Mouse (Mus musculus) neural tube, embryonic 15.5 days (tissue): ENCODE results near the gene Gm9112. TPM values are rescaled to one million over a fixed set of nuclear protein-coding genes. Genes with fewer than 3 reads are reported as not detected.
"Not testable (repeated sequence)": the region's sequence is repeated elsewhere in the genome, so short reads cannot be mapped to it uniquely, and the experiment has no call there.

Experiments
- ATAC-seq: fragments of 200-750 bp; cut with Nextera tagmentation; 2 replicates; pipeline ENCODE4 v1.8.0; 2017; ENCODE audit warnings: mild to moderate bottlenecking, moderate TSS enrichment, moderate library complexity; ENCODE audit not compliant: low FRiP score
- H3K27ac ChIP-seq: fragments of 300-500 bp; sonication (generic); replicated peaks from 2 replicates; pipeline ENCODE4 v1.5.1; 2015; ENCODE audit warnings: mild to moderate bottlenecking, inconsistent platforms
- H3K27me3 ChIP-seq: fragments of 300-500 bp; sonication (generic); replicated peaks from 2 replicates; pipeline ENCODE4 v1.6.1; 2015; ENCODE audit warnings: inconsistent platforms
- H3K36me3 ChIP-seq: fragments of 300-500 bp; sonication (generic); 2 replicates; pipeline ENCODE4 v1.6.1; 2015; ENCODE audit warnings: inconsistent platforms
- H3K4me1 ChIP-seq: fragments of 300-500 bp; sonication (generic); 2 replicates; pipeline ENCODE4 v1.6.1; 2015; ENCODE audit warnings: inconsistent platforms
- H3K4me2 ChIP-seq: fragments of 300-500 bp; sonication (generic); 2 replicates; pipeline ENCODE4 v1.6.1; 2015; ENCODE audit warnings: inconsistent platforms, mild to moderate bottlenecking, moderate library complexity
- H3K4me3 ChIP-seq: fragments of 300-500 bp; sonication (generic); replicated peaks from 2 replicates; pipeline ENCODE4 v1.5.1; 2015; ENCODE audit warnings: mild to moderate bottlenecking, inconsistent platforms
- H3K9ac ChIP-seq: fragments of 300-500 bp; sonication (generic); replicated peaks from 2 replicates; pipeline ENCODE4 v1.6.1; 2015; ENCODE audit warnings: mild to moderate bottlenecking, inconsistent platforms
- H3K9me3 ChIP-seq: fragments of 300-500 bp; sonication (generic); replicated peaks from 2 replicates; pipeline ENCODE4 v1.6.1; 2016; ENCODE audit warnings: inconsistent platforms
- WGBS: fragments of 180-500 bp; shearing (Covaris S2); methylation state at CpG from one replicate; pipeline ENCODE4 v1.1.7; 2015; ENCODE audit warnings: mixed read lengths; 5-methylcytosine and 5-hydroxymethylcytosine counted together
- polyA plus RNA-seq: library from polyadenylated mRNA; unstranded; fragments of >200 nt; fragmentation: Nextera tagmentation; extraction: Ambion mirVana; gene quantifications from 2 replicates; pipeline ENCODE4 v1.2.1, GENCODE M21; 2015

The Gm9112 gene
- not detected in 2 replicates for polyA plus RNA-seq

DNA sequence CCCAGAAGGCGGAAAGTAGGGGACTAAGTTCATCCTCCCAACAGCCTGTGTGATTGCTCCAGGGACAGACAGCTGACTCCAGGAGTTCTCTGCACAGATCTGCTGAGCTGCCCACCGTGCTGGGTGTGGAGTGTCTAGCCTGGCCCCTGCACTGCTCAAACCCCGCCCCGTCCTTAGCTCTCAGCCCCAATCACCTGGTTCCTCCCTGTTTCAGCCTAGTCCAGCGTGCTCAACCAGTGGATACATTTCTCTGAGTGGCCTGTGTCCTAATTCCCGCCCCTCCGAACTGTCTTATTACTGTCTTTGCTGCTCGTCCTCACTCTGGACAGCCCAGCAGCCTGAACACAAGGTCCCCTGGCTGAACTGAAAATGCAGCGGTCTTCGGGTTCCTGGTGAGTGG is at the start of gene Gm9112, which contains the start of gene Dmrtc1b:
Gene Gm9112 (minus strand): TSS at position 101 of the 400 bp plus-strand sequence.
Gene Dmrtc1b (plus strand): TSS at position 331 of the 400 bp plus-strand sequence.
- H3K9ac ChIP-seq, H3K4me1 ChIP-seq, H3K27ac ChIP-seq, ATAC-seq, H3K4me2 ChIP-seq, H3K9me3 ChIP-seq, H3K4me3 ChIP-seq, H3K27me3 ChIP-seq, H3K36me3 ChIP-seq: not testable (repeated sequence)
- 87% methylated on average over 9 of the region's 10 CpGs for WGBS

DNA sequence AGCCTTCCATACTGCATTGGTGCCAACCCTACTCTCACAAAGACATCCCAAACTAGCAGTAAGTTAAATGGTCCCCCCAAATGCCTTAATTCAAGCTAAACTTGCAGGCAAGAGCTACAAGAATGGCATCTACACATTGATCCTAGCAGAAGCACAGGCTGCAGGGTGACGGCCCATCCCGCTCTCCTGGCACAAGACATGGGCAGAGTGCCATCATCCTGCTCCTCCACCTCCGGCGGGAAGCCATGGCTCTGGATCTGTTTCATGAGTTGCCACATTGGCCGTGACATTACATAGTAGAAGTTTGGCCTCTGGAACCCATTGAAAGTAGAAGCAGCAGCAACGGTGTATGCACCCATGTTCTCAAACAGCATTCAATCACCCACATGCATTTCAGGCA is 16.8 kb upstream of the Gm9112 start:
- 94% methylated on average over 6 of the region's 6 CpGs for WGBS
- not testable (repeated sequence) for H3K4me1 ChIP-seq, ATAC-seq, H3K27me3 ChIP-seq, H3K4me3 ChIP-seq, H3K27ac ChIP-seq, H3K9me3 ChIP-seq, H3K9ac ChIP-seq, H3K36me3 ChIP-seq, H3K4me2 ChIP-seq

DNA sequence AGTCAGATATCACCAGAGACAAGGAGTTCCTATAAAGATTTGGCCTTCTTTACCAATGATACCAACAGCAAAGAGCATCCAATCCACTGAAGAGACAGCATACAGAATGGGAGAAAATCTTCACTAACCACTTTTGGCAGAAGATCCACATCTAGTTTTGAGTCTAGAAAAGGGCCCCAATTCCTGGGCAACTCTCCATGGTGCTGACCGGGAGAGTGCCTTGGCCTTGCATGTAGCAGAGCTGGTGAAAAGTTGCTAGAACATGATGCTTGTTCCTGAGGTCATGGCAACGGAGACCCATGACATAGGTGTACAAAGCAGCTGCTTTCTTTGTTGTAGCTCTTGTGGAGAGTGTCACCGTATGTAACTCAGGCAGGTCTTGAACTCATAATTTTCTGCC is 6.8 kb downstream of the Gm9112 start:
- H3K4me3 ChIP-seq, H3K9me3 ChIP-seq, H3K27me3 ChIP-seq, H3K4me1 ChIP-seq, ATAC-seq, H3K36me3 ChIP-seq, H3K27ac ChIP-seq, H3K4me2 ChIP-seq, H3K9ac ChIP-seq: not testable (repeated sequence)
- 75% methylated on average over 3 of the region's 3 CpGs for WGBS

DNA sequence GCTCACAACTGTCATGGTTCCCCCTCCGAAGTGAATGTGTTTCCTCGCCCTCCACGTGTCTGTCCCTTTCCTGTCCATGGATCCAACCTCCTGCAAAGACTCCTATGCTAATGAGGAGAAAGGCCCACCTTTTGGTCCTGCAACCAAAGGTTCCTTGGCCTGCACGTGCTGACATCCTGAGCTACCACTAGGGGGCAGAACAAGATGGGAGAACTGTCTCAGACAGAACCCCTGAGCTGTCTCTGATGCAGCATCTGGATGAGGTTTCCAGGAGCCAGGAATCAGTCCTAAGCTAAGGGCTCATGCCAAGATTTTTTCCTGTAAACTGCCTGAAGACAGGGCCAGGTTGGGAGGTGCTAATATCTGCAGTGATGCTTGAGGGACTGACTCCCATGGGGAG is 18.2 kb downstream of the Gm9112 start:
- H3K4me3 ChIP-seq, ATAC-seq, H3K4me2 ChIP-seq, H3K9ac ChIP-seq, H3K36me3 ChIP-seq, H3K27ac ChIP-seq, H3K4me1 ChIP-seq, H3K27me3 ChIP-seq, H3K9me3 ChIP-seq: not testable (repeated sequence)
- 16% methylated on average over 4 of the region's 4 CpGs for WGBS

DNA sequence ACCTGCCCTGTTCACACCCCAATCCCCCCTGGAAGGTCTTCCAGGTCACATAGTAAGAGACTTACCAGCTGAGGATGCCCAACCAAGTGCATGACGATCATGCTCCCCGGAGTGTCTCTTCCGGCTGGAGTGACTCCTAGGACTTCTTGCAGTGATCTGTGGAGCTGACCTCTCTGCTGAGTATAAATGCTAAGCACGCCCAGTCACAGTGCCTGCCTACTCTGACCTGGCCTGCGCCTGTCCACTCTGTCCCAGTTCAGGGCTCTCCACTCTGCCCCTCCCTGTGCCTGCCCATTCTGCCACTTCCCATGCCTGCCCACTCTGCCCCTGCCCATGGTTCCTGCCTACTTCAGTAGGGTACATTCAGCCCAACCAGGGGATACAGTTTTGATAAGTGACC is 20.6 kb downstream of the Gm9112 start, which contains the start of gene Gm3880:
Gene Gm3880 (minus strand): TSS at position 101 of the 400 bp plus-strand sequence.
- H3K27ac ChIP-seq, H3K27me3 ChIP-seq, H3K9me3 ChIP-seq, H3K4me3 ChIP-seq, H3K4me1 ChIP-seq, H3K9ac ChIP-seq, H3K36me3 ChIP-seq, ATAC-seq, H3K4me2 ChIP-seq: not testable (repeated sequence)
- WGBS, result 92% methylated on average over 5 of the region's 5 CpGs

DNA sequence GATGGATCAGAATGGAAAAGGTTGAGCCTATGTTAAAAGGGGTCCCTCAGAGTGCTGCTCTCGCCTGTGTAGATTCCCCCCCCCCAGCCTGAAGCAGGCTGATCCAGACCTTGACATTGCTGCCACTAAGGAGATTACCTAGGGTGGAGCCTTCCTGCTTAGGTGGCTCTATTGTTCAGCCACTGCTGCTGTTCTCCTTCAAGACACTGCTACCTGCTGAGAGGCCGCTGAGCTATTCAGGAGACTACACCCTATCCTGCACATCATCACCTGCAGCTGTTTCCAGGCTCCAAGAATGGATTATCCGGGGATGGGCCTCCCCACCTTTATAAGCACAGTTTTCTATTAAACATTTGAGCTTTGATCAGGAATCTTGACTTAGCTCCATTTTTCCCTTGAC is 22.7 kb downstream of the Gm9112 start:
- not testable (repeated sequence) for H3K9me3 ChIP-seq, H3K4me2 ChIP-seq, H3K27ac ChIP-seq

DNA sequence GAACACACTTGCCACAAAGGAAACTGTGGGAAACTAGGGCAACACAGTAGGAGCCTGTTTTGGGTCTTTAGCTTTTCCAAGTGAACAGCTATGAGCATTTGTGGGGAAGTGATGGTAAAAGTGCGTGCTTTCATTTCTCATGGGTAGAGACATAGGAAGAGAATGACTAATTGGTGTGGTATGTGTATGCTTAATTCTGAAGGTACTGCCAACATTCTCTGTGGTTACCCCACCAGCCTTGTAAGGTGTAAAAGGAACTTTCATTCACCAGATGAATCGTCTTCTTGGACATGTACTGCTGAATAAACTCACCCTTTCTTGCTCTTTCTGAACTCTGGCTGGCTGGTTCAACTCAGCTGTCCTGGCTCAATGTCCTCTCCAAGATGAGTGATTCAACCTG is 40.8 kb downstream of the Gm9112 start:
- Histone ChIP-seq H3K4me2 (no peak overlapping the region), H3K27ac (no peak overlapping the region), H3K9me3 (no peaks in the 10 kb centered on the region), H3K4me1 (no peaks in the 10 kb centered on the region), H3K4me3 (no peak overlapping the region), H3K9ac (no peak overlapping the region), H3K36me3 (no peaks in the 10 kb centered on the region), H3K27me3 (no peaks in the 10 kb centered on the region)
- ATAC-seq, result no peak
- WGBS, result 84% methylated on average over 2 of the region's 2 CpGs

More for the DNA sequence above, 22.7 kb downstream of the Gm9112 start:
- WGBS, result 63% methylated on average over 3 of the region's 3 CpGs
- not testable (repeated sequence) for H3K4me3 ChIP-seq, H3K27me3 ChIP-seq, H3K36me3 ChIP-seq, ATAC-seq, H3K4me1 ChIP-seq, H3K9ac ChIP-seq

DNA sequence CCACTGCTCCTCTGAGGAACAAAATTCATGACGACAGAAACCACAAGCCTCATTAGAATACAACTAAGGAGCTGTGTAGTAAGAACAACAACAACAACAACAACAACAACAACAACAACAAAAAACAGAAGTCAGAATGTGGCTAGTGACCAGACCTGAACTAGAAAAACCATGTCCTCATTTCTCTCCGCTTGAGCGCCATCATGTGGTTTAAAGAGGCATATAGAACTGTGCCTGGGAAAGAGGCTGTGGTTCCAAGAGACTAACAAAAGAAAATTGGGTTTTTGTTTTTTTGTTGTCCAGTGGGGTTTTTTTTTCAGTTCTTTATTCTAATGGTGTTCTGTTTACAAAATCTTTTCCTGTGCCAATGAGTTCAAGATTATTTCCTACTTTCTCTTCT is 46.7 kb downstream of the Gm9112 start:
- Histone ChIP-seq H3K4me1 (no peaks in the 10 kb centered on the region), H3K9me3 (no peaks in the 10 kb centered on the region), H3K9ac (no peak overlapping the region), H3K4me3 (no peak overlapping the region), H3K27me3 (no peaks in the 10 kb centered on the region), H3K4me2 (no peak overlapping the region), H3K27ac (no peak overlapping the region), H3K36me3 (no peaks in the 10 kb centered on the region)
- no peak for ATAC-seq
- WGBS, result 19% methylated on average over 3 of the region's 3 CpGs

Other genes with a start within 250 kb of the Gm9112 start
- gene Hdac8, start 202.3 kb downstream of the Gm9112 start, polyA plus RNA-seq, result 8.7 and 9.7 TPM in 2 replicates
- gene Phka1, start 63.4 kb downstream of the Gm9112 start, polyA plus RNA-seq, result 9.1 and 9.7 TPM in 2 replicates
- gene Gm3880, start 20.7 kb downstream of the Gm9112 start, polyA plus RNA-seq, result not detected in 2 replicates
- not detected in 2 replicates for gene Dmrtc1b, start 230 bp upstream of the Gm9112 start, polyA plus RNA-seq
- gene Dmrtc1c1, start 95.3 kb upstream of the Gm9112 start, polyA plus RNA-seq, result not detected in 2 replicates
- not detected in 2 replicates for gene Dmrtc1c2, start 147.0 kb upstream of the Gm9112 start, polyA plus RNA-seq
- not detected in 2 replicates for gene 1700031F05Rik, start 160.3 kb upstream of the Gm9112 start, polyA plus RNA-seq
- 1.0 and 1.5 TPM in 2 replicates for gene Dmrtc1a, start 201.1 kb upstream of the Gm9112 start, polyA plus RNA-seq
- not detected in 2 replicates for gene 1700011M02Rik, start 201.3 kb upstream of the Gm9112 start, polyA plus RNA-seq
- 0.64 TPM in 1 of 2 replicates, not detected in the other for gene 1700018G05Rik, start 220.7 kb upstream of the Gm9112 start, polyA plus RNA-seq